Mouse (Mus musculus) cerebellum, adult 2 months (tissue): Measurements from ENCODE around the gene Nelfb.

ENCODE experiments used
- CTCF ChIP-seq: fragments of 200-500 bp; IDR thresholded peaks from 2 replicates; pipeline ENCODE4 v1.5.1; 2011; ENCODE audit warnings: low read depth, mild to moderate bottlenecking, control low read depth, low read length, moderate library complexity, borderline replicate concordance; ENCODE audit not compliant: insufficient read depth
- POLR2A ChIP-seq: fragments of 200-500 bp; IDR thresholded peaks from 2 replicates; pipeline ENCODE4 v1.6.1; 2011; ENCODE audit warnings: low read length, control low read depth, borderline replicate concordance; ENCODE audit not compliant: insufficient read depth

GRCm38 (mm10) chr2:25169778-25170177, 41.5 kb downstream of the Nelfb start:
- TF ChIP-seq POLR2A (no peak), CTCF (no peak)
